Mouse (Mus musculus) E14TG2a.4 (cell line): Measurements from ENCODE around the gene Sipa1l1.

Experiments
- CTCF ChIP-seq: conservative IDR thresholded peaks from 2 replicates; pipeline ENCODE4 v1.5.1; 2014; ENCODE audit warnings: low read length
- NANOG ChIP-seq: IDR thresholded peaks from 2 replicates; pipeline ENCODE4 v1.6.1; 2014; ENCODE audit warnings: borderline replicate concordance, low read length, mixed read lengths

- no peak for TF ChIP-seq CTCF
- no peak for TF ChIP-seq NANOG
Measured at GRCm38 (mm10) chr12:82192641-82193054, 23.5 kb downstream of the Sipa1l1 start.
